Mouse (Mus musculus) lung, postnatal 10 days (tissue): ENCODE results near the gene Pcsk5.

ENCODE experiments used
- DNase-seq: peaks from one replicate; pipeline ENCODE4 v3.0.0; 2021

Gene Pcsk5

DNA sequence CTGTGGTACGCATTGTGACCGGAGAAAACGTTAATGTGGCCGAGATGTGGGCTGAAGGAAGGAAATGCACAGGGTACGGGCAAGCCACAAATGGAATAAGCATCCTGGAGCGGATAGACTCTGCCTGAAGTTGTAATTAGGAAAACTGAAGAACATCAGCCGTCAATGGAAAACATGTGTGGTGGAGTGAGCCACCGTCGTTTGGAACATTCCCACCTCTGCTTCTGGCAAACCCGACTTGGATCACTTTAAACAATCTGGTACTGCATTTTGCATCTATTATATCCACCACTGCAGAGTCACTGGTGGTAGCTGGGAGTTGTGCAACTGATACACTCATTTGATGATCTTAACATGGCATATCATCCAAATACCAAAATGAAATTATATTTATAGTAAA is 120.4 kb downstream of the Pcsk5 start:
- DNase-seq, result no peak

DNA sequence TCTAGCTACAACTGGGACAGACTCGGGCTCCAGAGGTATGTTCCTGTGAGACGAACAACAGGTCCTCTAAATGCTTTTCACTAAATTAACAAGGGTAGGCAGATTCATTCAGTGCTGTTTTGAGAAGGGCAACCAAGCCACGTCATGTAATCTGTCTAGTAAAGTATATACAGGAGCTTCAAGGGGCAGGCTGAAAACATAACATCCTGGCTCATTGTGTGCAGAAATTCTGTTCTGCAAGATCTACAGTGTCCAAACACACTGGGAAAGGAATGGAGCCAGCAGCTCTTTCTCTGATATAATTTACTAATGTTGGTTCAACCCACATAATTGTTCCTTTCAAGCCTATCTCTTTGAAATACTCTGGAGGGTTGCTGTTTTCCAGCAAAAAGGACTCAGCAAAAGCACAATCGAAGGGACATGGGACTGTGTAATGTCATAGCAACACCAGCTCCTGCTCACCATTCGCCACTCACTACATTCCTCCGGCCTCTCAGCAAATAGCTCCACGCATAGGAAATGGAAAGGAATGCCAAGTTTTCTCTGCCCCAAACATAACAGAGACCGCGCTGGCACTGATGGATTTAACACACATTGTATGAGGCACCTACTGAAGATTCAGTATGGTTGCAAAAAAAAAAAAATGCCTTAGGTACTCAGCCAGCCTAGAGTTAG is 122.0 kb downstream of the Pcsk5 start:
- DNase-seq, result peak; percentile 61

DNA sequence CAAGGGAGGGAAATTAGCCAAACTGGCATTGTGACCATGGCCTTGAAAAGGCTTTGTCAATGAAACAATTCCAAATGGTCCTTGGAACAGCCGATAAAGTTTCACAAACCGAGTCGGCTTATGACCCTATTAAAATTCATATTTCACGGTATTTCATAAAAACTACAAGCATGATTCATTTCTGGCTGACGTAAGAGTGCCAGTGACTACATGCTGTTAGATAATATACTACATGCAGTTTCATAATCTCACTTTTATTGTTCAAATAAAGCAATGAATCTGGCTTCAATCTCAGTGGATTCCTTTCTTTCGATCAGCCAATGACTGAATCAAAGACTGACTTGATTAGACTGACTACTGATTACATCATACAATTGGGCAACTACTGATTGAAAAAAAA is 145.8 kb downstream of the Pcsk5 start:
- no peak for DNase-seq

DNA sequence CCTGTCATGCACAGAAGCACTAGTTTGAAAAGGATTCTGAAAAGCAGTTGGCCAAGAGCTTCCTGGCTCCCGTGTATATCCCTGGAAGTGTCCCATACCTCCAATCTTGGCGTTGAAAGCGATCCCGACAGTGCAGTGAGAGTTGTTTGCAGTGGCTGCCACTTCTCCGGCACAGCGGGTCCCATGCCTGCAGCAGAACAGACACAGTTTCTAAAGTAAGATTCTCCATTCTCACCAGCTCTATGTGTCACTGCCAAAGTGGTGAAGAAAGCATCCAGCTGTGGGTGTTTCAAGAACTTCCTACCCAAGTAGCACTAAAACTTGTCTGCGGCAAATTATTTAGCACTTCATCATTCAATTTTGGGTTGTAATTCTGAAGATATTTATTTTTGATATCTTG is 159.1 kb downstream of the Pcsk5 start:
- DNase-seq, result peak; percentile 44

DNA sequence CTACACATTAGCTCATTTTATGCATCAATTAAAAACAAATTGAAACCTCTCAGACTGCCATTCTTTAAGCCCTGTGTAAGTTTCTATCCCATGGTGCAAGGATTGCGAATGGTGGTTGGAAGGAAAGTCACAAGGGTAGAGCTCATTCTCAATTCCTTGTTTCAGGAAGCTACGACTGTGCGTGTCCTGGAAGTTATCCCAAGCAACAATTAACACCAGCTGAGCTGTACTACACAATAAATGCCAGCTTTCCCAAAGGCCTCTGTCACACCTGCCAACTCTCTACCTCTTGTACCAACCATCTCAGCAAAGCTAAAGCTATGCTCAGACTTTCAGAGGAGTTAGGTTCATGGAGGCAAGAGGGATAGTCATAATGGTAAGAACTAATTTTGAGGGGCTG is 174.8 kb downstream of the Pcsk5 start:
- DNase-seq, result no peak

DNA sequence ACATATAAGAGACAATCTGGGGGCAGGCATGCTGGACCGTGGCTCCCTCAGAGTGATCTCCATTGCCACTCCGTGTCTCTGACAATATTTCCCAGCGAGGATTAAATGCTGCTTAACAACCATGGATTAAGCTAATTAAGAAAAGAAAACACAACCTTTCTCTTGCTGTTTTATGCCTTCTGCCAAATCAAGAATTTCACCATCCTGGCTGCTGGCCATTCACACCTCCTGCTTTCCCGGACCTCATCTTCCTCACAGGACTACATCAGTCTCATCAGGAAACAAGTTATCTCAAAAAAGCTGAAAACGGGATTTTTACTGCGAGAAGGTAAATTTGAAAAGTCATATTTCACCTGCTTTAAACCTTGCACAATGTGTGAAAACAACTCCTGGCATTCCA is 175.2 kb downstream of the Pcsk5 start:
- no peak for DNase-seq

DNA sequence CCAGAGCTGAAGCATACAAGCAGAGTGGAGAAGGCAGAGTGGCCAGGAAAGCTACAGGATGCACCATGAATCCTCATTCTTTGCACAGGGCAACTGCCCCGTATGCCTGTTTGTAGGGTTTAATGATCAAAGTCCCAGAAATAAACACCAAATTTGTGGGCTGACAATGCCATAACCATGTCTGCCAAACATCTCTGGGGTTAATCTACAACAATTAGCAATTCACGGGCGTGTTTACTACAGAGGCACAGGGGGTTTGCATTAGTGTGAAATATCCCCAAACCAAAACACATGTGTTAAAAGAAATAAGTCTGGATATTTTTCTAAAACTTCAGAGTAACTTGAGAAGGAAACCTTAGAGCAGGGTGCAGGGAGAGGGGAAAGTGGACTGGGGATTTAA is 178.1 kb downstream of the Pcsk5 start:
- no peak for DNase-seq

DNA sequence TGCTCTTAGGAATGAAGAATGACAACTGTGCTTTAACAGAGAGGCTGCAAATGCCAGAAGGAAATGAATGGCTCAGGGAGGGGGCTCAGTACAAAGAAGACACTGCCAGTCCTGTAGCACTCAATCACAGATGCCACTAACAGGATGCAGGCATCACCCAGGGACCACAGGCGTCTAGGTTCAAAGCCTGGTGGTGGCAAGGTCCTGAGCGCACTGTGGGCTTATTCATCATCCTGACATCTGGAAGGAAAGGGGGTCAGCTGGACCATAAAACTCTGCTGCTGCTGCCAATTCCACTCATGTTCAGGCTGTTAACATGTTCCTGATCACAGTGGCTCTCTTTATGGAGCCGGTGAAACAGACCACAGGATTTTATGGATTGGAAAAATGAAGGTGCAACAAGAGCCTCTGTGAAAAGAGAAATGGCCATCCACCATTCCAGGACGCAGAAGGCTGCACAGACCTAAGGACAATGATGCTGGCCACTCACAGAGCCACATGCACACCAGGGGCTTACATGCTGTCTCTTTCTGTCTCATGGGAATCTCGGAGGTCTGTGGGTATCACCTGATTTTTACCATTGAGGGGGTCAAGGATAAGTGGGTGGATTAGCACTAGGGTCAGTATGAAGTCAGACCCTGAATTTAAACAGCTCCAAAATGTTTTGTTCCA is 186.5 kb downstream of the Pcsk5 start:
- peak; percentile 54 for DNase-seq

DNA sequence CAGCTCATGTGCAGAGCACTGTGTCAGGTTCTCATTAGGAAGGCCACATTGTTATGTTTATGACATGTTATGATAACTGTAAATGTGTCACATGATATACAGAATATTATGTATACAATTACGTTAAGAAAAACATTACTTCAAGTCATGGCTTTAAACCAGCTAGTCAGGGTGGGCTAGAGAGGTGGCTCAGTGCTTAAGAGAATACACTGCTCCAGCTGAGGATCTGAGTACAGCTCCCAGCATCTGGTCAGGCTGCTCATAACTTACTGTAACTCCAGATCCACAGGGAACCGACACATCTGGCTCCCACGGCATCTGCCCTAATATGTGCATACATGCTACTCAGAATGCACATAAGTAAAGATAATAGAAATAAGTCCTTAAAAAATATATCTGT is 187.5 kb downstream of the Pcsk5 start:
- DNase-seq, result no peak

DNA sequence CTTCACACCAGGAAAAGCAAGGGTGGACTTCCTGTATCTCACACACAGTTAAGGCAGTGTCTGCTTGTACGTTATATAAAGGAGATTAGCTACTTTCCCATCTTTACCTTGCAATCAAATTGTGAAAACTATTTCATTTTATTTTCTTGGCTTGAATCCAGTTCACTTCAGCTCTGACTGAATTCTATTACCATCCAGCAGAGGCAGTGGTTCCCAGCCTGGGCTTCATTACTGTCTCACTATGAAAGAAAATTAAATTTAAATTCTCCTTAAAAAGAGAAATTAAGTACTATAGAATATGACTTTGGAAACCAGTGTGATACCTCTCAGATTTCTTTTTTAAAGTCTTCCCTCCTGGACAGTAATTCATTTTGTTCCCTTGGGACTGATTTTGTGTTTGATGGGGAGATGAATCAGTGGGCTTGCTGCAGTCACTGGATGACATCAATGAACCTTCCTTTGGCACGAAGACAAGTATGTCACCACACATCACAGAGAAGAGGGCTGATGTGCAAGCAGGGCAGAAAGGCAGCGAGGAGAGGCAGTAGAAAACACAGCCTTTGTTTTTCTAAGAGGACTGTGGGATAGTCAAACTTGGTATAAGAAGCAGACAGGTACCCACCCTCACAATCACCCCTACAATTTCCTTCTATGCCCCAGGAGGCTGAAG is 194.2 kb downstream of the Pcsk5 start:
- no peak for DNase-seq

DNA sequence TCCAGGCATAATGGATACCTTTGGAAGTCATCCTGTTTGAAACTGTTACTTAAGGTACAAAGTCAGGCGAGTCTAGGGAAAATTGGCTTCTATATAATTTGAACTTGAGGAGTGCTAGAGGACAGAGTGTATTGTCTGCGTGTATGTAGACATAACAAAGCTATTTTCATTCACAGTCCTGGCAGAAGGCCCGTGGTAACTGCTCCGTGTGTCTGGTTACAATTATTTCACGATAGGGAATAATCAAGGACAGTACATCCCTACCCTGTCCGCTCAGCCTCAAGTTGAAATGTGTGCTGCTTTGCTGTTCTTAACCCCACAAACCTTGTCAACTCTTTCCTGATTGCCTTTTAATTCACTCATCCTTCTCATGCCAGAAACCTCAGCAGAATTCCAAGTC is 201.4 kb downstream of the Pcsk5 start:
- peak; percentile 59 for DNase-seq

DNA sequence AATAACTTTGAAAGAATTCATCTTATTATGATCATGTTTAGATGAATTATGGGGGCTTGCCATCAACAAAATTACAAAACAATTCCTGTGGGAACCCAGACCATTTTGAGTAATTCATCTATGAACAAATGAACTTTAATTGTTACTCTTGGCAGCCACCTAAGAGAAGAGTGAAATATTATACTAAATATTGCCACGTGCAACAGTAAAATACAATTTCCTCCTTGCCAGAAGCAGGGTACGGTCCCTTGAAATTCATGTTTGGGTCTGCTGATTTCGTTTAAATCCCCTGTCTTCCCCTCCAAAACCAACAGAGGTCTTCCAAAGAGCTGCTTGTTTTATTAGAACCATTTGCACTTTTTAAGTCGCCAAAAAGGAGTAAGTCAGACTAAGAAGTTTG is 221.8 kb downstream of the Pcsk5 start:
- DNase-seq, result no peak

DNA sequence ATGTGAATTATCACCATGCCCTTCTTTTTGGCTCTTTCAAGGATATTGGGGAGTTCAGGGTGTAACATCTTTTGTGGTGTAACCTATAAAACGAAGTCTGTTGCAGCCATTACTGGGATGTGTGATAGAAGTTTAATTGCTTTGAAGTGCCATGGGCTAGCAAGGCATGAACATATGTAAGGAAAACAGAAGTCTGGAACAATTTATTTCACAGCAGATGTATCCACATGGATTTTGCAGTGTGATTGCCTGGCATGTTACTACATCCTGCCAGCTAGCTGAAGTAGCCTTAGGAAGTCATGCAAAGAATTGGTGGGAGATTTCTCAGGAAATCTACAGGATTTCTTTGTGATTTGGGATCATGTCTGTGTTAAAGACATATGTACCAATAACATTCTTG is 230.9 kb downstream of the Pcsk5 start:
- DNase-seq, result no peak

DNA sequence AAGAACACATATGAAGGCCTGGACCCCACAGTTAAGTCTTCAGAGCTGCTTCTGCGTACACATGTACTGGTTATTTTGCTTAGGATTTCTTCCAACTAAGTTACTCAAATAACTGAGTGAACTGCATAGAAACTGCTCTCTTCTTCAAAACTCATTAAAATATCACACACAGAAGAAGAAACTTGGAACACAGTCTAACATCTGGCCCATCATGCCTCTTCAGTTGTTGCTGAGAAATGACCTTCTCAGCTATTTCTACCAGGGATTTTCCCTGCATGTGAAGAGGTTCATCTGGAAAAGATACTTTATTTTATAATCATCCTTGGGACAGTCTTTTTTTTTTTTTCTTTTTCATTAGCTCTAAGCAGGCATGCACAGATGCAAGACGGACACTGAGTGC is 231.3 kb downstream of the Pcsk5 start:
- no peak for DNase-seq

DNA sequence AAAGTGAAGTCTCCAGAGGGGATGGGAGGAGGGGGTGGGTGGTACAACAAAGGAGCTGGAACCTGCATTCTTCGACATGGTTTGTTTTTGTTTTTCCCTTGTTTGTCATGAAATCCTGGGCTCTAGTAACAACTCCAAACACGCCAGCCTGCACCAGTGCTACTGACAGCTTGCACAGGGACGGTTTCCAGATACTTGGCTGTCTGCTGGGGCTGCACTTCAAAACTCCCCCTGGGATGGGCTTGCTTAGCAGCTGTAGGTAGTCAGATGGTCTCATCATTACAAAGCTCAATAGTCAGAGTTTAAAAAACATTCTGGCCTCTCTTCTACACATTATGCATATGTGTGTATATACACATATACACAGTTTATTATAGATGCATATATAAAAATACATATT is 234.1 kb downstream of the Pcsk5 start:
- DNase-seq, result no peak

DNA sequence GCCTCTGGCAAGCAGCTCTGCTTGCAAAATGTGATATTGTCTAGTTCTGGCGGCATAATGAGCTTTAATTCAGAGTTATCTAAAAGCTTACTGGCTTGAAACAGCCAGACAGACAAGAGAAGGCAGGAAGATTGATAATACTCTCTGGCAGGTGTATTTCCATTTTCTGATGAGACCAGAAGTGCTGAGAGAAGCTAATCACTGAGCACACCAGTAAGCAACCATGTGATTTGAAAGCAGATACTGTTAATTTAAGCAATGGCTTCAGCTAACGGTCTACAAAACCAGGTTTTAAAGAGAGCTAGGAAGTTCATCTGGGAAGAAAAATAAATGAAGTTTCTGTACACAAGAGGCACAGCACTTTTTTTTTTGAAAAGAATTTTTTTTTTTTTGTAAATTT is 237.1 kb downstream of the Pcsk5 start:
- DNase-seq, result no peak

DNA sequence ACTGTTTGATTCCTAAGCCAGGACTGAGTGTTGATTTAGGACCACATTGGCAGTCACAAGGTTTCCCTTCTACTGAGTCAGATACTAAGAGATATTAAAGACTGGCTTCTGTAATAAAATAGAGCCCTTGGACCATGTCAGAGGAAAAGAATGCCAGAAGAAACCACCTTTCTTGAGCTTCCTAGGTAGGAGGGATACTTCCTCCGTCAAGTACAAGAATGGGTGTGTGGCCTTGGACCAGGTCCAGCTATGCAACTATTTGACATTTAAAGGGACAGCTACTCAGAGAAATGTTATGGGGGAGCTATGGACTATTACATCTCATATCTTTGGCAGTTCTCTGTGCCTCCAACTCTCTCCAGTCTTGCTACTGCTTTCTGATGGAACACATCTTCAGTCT is 244.6 kb downstream of the Pcsk5 start:
- DNase-seq, result peak; percentile 57

DNA sequence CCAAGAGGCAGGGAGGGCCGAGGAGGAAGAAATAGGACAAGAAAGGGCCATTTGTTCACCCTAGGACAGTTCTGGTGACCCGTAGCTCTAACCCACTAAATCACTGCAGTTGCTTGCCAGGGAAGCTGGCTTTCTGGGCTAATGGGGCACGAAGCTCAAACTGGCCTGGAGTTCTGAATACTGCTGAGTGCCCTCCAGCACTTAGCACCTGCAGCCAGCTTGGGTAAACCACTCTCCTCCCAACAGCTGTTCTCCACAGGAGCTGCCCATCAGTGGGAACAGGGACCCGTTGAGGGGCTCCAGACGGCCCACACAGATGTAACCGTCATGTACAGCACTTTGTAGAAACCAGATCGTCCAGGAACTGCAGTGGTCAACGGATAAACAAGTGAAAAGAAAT is 246.1 kb downstream of the Pcsk5 start:
- DNase-seq, result peak; percentile 5

DNA sequence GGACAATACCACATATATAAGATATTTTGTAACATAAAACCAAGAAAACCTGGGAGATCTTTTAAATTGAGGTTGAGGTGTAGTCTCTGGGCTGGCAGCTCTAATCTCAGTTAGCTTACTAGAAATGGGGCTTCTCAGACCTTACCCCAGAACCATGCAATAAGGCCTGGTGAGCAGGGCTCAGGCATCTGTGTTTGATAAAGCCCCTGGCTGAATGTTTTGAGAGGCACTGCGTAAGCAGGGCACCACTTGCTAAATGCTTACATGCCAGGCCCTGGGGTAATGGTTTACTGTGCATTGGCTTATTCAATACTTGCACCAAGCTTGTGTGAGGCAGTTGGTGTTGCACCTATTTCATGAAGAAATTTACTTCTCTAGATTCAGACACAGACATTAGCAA is 247.1 kb downstream of the Pcsk5 start:
- DNase-seq, result no peak

DNA sequence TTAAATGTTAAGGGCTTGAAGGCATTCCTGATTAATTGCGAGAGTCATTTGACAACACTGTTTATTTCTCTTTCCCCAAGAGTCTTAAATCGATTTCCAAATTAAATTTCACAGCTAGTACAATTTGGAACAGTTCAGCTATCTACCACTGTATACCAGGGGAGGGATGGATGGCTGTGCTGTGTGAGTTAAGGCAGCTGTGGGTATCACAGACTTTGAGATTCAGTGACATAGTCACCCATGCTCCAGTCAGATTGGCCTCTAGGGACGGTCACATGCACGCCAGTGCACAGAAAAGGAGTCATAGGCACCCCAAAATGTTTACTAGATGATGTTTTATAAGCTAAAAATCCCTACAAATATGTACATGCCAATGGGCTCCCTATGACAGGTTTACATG is 260.0 kb downstream of the Pcsk5 start:
- no peak for DNase-seq

DNA sequence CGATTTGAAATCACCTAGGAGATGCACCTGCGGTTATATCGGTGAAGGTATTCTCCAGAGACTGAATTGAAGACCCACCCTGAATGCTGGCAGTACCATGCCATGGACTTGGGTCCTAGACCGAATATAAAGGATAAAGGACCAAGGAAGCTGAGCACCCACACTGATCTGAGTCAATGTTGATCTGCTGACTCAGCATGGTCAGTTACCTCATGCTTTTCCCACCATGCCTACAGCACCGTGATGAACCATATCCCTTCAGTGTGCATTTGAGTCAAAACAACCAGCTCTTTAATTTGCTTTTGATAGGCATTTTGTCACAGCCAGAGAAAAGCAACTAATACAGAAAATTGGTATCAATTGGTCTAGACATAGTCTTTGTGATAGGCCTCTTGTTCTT is 262.9 kb downstream of the Pcsk5 start:
- no peak for DNase-seq

DNA sequence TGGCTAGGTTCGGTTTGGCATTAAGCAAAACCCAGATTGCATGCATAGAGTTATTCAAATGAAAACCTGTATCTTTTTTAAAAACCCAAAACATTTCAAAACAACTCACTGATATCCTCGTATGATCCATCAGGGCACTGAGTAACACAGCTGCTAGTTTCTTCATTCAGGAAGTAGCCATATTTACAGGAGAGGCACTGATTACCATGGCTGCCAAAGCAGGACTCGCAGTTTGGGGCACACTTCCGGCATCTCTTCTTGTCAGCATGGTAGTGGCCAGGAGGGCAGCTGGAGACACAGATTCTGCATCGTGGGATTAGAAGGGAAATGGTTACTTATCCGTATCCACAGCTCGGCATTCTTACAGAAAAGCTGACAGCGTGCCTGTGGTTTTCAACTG is 265.1 kb downstream of the Pcsk5 start:
- DNase-seq, result no peak

DNA sequence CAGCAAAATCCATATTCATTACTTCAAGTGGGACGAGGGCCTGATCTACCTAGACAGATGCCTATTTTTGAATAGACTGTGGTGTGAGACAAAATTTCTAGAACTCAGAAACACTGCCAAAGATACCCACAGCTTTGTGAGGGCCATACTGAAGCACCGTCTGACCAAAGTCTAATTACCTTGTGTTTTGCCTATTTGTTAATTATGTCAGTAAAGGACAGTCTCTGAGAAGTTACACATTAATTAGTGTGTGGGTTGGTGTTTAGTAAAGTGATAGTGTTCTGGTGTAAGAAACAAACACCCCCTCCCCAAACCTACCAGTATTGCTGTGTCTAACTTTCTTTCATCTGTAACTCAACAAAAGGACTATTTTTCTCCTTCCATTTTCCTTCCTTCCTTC is 266.5 kb downstream of the Pcsk5 start:
- no peak for DNase-seq

DNA sequence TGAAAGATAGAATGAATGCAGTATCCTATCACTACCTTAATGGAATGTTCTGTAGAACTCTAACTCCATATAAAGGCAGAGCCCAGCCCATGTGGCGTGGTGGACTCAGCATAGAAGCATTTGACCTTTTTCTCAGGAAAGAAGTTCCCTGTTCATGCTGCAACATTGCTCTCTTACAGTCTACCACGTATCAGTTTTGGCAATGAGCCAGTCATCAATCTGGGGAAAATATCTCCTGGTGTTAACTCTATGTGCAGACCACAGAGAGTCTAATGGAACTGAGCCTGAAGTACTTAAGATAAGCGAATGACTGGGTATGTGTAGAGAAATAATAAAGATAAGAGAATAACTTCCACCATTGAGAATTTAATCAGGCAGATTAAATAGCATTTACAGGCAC is 270.2 kb downstream of the Pcsk5 start:
- no peak for DNase-seq

DNA sequence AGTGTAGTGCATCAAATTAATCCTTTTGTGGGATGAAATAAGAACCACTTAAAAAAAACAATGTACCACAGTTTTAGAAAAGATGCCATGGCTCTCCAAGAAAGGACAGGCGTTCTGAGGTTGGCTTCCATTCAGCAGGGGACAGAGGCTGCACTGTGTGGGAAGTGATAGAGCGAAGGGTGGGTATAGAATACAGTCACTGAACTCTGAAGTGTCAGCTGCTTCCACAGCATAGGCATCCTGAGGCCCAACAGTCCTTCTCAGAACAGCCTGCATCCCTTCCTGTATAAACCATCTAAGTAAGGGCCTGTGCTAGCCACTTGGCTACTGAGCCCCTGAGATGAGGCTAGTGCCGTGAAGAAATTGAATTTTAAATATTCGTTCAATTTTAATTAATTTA is 271.3 kb downstream of the Pcsk5 start:
- DNase-seq, result no peak
